Comparison of ENCODE assay signal across 16 mouse cellular contexts in genomic region chr17:26631811-26632327, GRCm38 (mm10). TPM values are rescaled to one million over a fixed set of nuclear protein-coding genes. Genes with fewer than 3 reads are reported as not detected.
DNase-seq lines count a peak whose midpoint lies in the region; ATAC-seq and TF ChIP-seq lines count a peak whose summit lies in the region.
"Had no signal": no experiment of that assay in that cellular context is flagged by ENCODE, and none has a peak within 500 bp of the region (broad histone marks: within the 10 kb centered on the region; RNA-seq: fewer than 3 reads in every experiment).

No protein-coding gene starts in this region.

- H3K4me3 ChIP-seq in intestine, postnatal 0 days (ENCODE audit: low read depth, low read length), result no peak overlapping the region
- H3K4me3 ChIP-seq in heart, embryonic 10.5 days, result no peak overlapping the region
- H3K4me3 ChIP-seq: embryonic facial prominence, embryonic 10.5 days; limb, embryonic 12.5 days; midbrain, embryonic 12.5 days; neural tube, embryonic 12.5 days had no signal

- 82% methylated on average over 8 of the region's 8 CpGs for WGBS in intestine, postnatal 0 days
- 93% methylated on average over 8 of the region's 8 CpGs for WGBS in heart, embryonic 10.5 days

- peaks cover 66% of the 10 kb centered on the region for H3K36me3 ChIP-seq in intestine, postnatal 0 days (ENCODE audit: control insufficient read depth, insufficient read depth)
- peaks cover 98% of the 10 kb centered on the region for H3K36me3 ChIP-seq in heart, embryonic 10.5 days

- H3K4me1 ChIP-seq in intestine, postnatal 0 days (replicated peaks; ENCODE audit: control insufficient read depth, insufficient read depth, low read length), result no peaks in the 10 kb centered on the region
- peaks cover 8% of the 10 kb centered on the region; the same call in 1 of the 2 replicates for H3K4me1 ChIP-seq in heart, embryonic 10.5 days
- H3K4me1 ChIP-seq: embryonic facial prominence, embryonic 10.5 days; limb, embryonic 12.5 days; midbrain, embryonic 12.5 days; neural tube, embryonic 12.5 days had no signal

- no peaks in the 10 kb centered on the region for H3K27me3 ChIP-seq in intestine, postnatal 0 days (replicated peaks; ENCODE audit: control insufficient read depth, insufficient read depth, low read length)
- H3K27me3 ChIP-seq in heart, embryonic 10.5 days (ENCODE audit: insufficient read depth, poor library complexity, severe bottlenecking), result no peaks in the 10 kb centered on the region
- H3K27me3 ChIP-seq: limb, embryonic 12.5 days; midbrain, embryonic 12.5 days; neural tube, embryonic 12.5 days had no signal

- H3K4me2 ChIP-seq in intestine, postnatal 0 days (replicated peaks; ENCODE audit: low read depth), result no peak overlapping the region
- H3K4me2 ChIP-seq: limb, embryonic 12.5 days; midbrain, embryonic 12.5 days; neural tube, embryonic 12.5 days had no signal

- no peaks in the 10 kb centered on the region for H3K9me3 ChIP-seq in intestine, postnatal 0 days (ENCODE audit: control insufficient read depth)
- H3K9me3 ChIP-seq in heart, embryonic 10.5 days, result no peaks in the 10 kb centered on the region
- H3K9me3 ChIP-seq: embryonic facial prominence, embryonic 10.5 days; limb, embryonic 12.5 days; midbrain, embryonic 12.5 days; neural tube, embryonic 12.5 days had no signal

- no peak for TF ChIP-seq CTCF in intestine, postnatal 0 days (IDR thresholded peaks at IDR 0.05; ENCODE audit: low read depth)

- no peak overlapping the region for H3K9ac ChIP-seq in intestine, postnatal 0 days (ENCODE audit: low read depth, low read length)
- H3K9ac ChIP-seq: limb, embryonic 12.5 days; midbrain, embryonic 12.5 days; neural tube, embryonic 12.5 days had no signal

- no peak for ATAC-seq in cerebellum, adult (ENCODE audit: insufficient number of reproducible peaks, low FRiP score, low TSS enrichment)
- ATAC-seq in intestine, postnatal 0 days, result no peak

- DNase-seq in cerebellum, adult 11-12 months, result peak; percentile 56
- peak; percentile 39 for DNase-seq in 3T3-L1 (ENCODE audit: low read depth, low spot score)
- peak; percentile 48 to 51 for DNase-seq in cerebellum, postnatal 14 days
- peak; percentile 76 to 82 for DNase-seq in left cerebral cortex, adult 9 months (ENCODE audit: low spot score in 2 of 2)
- no peak for DNase-seq in embryo, embryonic 10.5 days (ENCODE audit: low spot score)
- no peak for DNase-seq in heart, embryonic 10.5 days (ENCODE audit: low spot score)
- DNase-seq: heart, adult 11 months; kidney, adult 9 months; lung, adult 2 months; thymus, postnatal 14 days had no signal

- no peak overlapping the region for H3K27ac ChIP-seq in intestine, postnatal 0 days (ENCODE audit: low read depth, low read length)
- H3K27ac ChIP-seq in heart, embryonic 10.5 days, result no peak overlapping the region
- H3K27ac ChIP-seq: embryonic facial prominence, embryonic 10.5 days; limb, embryonic 12.5 days; midbrain, embryonic 12.5 days; neural tube, embryonic 12.5 days had no signal

RNA-seq across cellular contexts. Expression of gene Atp6v0e, which starts 31.2 kb away (rescaled TPM):
- 523 and 571 TPM in 2 replicates for polyA plus RNA-seq in intestine, postnatal 0 days (2015; fragmentation: Nextera tagmentation; extraction: Ambion mirVana)
- polyA plus RNA-seq in heart, embryonic 10.5 days (2016; fragmentation: Nextera tagmentation; extraction: Ambion mirVana), result 189 and 213 TPM in 2 replicates

Comparison
In these comparisons a context has a peak if more than half of its experiments do, and no peak if none do; other contexts are left out.
1. DNase-seq: peak in cerebellum, adult 11-12 months (single experiment), 3T3-L1 (single experiment), cerebellum, postnatal 14 days (2 of 2) and left cerebral cortex, adult 9 months (2 of 2); none in embryo, embryonic 10.5 days (single experiment) and heart, embryonic 10.5 days (single experiment).